Mouse (Mus musculus): ENCODE measurements around the gene Rtl4. TPM values are rescaled to one million over a fixed set of nuclear protein-coding genes. Genes with fewer than 3 reads are reported as not detected.

Gene Rtl4
- 0.37 and 0.60 TPM in 2 replicates for polyA plus RNA-seq (2015; fragmentation: Nextera tagmentation; extraction: Ambion mirVana)

DNA sequence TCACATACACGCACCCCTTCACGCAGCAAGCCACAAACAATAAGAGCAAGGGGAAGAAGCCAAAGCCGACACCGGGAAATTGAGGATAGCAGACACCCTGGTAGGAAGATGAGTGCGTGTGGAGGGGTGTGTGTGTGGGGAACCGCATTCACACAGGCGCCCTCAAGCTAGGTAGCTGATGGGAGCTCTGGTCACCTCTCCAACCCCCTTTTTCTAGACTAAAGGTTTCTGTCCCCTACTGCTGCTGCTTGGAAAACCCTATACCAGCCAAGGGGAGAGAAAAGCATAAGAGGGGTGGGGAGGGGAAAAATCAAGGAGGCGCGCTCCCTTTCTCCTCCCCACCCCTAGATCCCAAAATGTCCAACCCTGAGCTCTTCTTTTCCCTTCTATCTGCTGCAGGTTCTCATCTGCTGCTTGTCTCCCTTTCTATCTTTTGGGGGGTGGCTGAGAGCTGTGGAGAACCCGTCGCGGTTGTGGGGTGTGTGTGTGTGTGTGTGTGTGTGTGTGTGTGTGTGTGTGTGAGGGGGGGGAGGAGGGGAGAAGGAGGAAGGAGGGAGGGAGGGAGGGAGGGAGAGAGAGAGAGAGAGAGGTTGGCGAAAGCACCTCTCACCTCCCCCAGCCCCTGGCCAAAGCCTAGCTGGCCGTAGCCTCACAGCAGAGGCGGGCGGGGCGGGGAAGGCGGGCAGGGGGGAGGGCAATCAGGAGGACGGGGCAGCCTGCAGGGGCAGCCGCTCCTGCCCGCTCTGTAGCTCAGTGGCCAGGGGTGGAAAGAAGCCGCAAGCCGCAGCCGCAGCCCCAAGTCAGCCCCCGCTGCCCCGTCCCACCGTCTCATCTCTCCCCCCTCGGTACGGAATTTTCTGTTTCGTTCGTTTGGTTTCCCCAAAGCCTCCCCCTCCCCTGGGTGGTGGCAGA is at the start of gene Rtl4:
Gene Rtl4 (plus strand): TSS at position 701 of the 912 bp plus-strand sequence.
- Histone ChIP-seq H3K9ac (0 out of 2 replicates have a peak within 1 kb of the TSS, but pooled peaks have one; percentile 13), H3K27me3 (replicated peaks) (peaks cover 7% of the 10 kb centered on the region; the same call in 1 of the 2 replicates), H3K4me3 (replicated peaks) (peak within 1 kb of the TSS; percentile 38), H3K4me1 (replicated peaks) (no peaks in the 10 kb centered on the region), H3K4me2 (replicated peaks) (peak within 1 kb of the TSS; percentile 68), H3K27ac (no peak within 1 kb of the TSS), H3K36me3 (no peaks in the 10 kb centered on the region), H3K9me3 (no peaks in the 10 kb centered on the region)
- 19% methylated on average over 24 of the region's 31 CpGs for WGBS
- ATAC-seq, result peak; percentile 68

DNA sequence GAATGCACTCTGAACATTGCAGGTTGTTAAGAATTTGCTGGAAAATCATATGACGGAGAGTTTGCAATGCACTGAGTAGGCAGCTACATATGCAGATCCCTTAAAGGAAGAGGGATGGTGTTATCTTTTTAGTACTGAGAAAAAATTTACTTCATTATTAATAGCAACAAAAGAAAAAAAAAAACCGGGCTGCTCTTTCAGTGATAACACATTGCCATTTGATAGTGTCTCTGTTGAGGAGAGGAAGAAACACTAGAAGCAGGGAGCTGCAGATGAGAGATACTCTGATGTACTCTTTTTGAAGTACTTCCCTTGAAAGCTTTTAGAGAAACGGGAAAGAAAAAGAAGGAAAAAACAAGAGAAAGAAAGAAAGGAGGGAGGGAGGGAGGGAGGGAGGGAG is 44.0 kb upstream of the Rtl4 start:
- ATAC-seq, result no peak
- Histone ChIP-seq H3K4me2 (replicated peaks) (no peak overlapping the region), H3K9ac (no peak overlapping the region), H3K4me1 (replicated peaks) (no peaks in the 10 kb centered on the region), H3K27ac (no peak overlapping the region), H3K36me3 (no peaks in the 10 kb centered on the region), H3K9me3 (no peaks in the 10 kb centered on the region), H3K27me3 (replicated peaks) (no peaks in the 10 kb centered on the region), H3K4me3 (replicated peaks) (no peak overlapping the region)
- WGBS, result 62% methylated on average over 3 of the region's 3 CpGs

DNA sequence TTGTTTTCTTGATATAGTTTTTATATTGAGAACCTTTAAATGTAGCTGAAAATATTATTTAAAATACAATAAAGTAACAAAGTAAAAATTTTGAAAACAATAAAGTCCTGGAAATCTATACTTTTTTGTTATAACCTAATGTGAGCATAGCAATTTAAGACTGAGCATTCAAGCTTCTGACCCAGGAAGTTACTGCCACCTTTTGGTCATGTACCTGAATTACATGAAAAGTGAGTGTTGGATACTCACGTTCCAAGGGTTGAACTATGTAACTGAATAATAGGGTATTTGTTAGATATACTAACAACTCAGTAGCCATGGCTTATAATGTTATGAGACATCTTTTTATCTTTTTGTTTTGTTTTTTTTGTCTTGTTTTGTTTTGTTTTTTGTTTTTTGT is 43.3 kb upstream of the Rtl4 start:
- no peaks in the 10 kb centered on the region for H3K27me3 ChIP-seq (replicated peaks)
- WGBS, result 53% methylated on average over 1 of the region's 1 CpGs
- H3K27ac ChIP-seq, result no peak overlapping the region
- no peak overlapping the region for H3K4me3 ChIP-seq (replicated peaks)
- H3K36me3 ChIP-seq, result no peaks in the 10 kb centered on the region
- no peak overlapping the region for H3K4me2 ChIP-seq (replicated peaks)
- no peak for ATAC-seq
- no peaks in the 10 kb centered on the region for H3K4me1 ChIP-seq (replicated peaks)
- no peaks in the 10 kb centered on the region for H3K9me3 ChIP-seq
- no peak overlapping the region for H3K9ac ChIP-seq

DNA sequence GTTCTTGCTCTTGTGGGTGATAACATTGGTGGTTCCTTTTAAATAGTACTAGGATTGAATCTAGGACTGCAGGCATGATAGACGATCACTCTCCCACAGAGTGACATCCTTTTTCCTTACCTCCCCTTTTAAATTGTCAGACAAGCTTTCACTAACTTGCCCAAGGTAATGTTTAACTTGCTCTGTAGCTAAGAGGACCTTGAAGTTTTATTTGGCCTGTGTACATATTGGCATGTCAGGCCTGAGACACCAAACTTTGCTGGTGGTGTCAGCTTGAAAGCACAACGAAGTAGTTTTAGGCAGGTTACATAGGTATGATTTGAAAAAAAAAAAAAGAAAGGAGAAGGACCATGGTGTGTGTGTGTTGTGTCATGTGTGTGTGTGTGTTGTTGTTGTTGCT is 36.5 kb upstream of the Rtl4 start:
- H3K9ac ChIP-seq, result no peak overlapping the region
- no peaks in the 10 kb centered on the region for H3K27me3 ChIP-seq (replicated peaks)
- WGBS, result 63% methylated on average over 2 of the region's 2 CpGs
- ATAC-seq, result no peak
- H3K4me2 ChIP-seq (replicated peaks), result no peak overlapping the region
- H3K4me3 ChIP-seq (replicated peaks), result no peak overlapping the region
- H3K4me1 ChIP-seq (replicated peaks), result no peaks in the 10 kb centered on the region
- H3K36me3 ChIP-seq, result no peaks in the 10 kb centered on the region
- H3K9me3 ChIP-seq, result no peaks in the 10 kb centered on the region
- H3K27ac ChIP-seq, result no peak overlapping the region

DNA sequence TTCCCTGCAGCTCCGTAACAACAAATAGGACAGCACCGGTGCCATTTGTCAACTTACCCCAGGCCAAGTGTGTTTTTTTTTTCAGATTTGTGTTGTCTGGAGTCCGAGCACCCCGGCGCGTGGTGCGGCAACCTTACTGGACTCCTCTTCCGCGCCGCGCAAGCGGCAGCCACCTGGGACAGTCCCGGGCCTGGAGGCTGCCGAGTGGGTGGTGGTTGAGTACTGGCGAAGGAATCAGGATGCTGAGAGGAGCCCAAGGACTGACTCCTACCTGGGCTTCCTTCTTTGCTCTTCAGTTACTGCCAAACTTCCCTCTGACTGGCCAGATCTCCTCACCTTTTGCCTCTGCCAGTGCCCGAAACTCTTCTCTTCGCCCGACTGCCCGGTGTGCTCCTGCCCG is 965 bp upstream of the Rtl4 start:
- H3K36me3 ChIP-seq, result no peaks in the 10 kb centered on the region
- H3K9me3 ChIP-seq, result no peaks in the 10 kb centered on the region
- no peak overlapping the region for H3K27ac ChIP-seq
- peaks cover 7% of the 10 kb centered on the region; the same call in 1 of the 2 replicates for H3K27me3 ChIP-seq (replicated peaks)
- H3K9ac ChIP-seq, result no peak overlapping the region
- 28% methylated on average over 20 of the region's 20 CpGs for WGBS
- peak overlapping the region; percentile 38 for H3K4me3 ChIP-seq (replicated peaks)
- no peak for ATAC-seq
- H3K4me1 ChIP-seq (replicated peaks), result no peaks in the 10 kb centered on the region
- peak overlapping the region; percentile 68 for H3K4me2 ChIP-seq (replicated peaks)

DNA sequence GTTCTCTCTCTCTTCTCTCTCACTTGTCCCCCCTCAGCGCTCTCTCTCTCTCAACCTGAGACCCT is 733 bp upstream of the Rtl4 start, which contains the start of gene Trpc5:
Gene Trpc5 (minus strand): TSS at position 39 of the 65 bp plus-strand sequence.
- peaks cover 7% of the 10 kb centered on the region; the same call in 1 of the 2 replicates for H3K27me3 ChIP-seq (replicated peaks)
- H3K4me1 ChIP-seq (replicated peaks), result no peaks in the 10 kb centered on the region
- H3K36me3 ChIP-seq, result no peaks in the 10 kb centered on the region
- no peaks in the 10 kb centered on the region for H3K9me3 ChIP-seq
- ATAC-seq, result no peak
- peak within 1 kb of the TSS; percentile 38 for H3K4me3 ChIP-seq (replicated peaks)
- 0 out of 2 replicates have a peak within 1 kb of the TSS, but pooled peaks have one; percentile 13 for H3K9ac ChIP-seq
- H3K4me2 ChIP-seq (replicated peaks), result peak within 1 kb of the TSS; percentile 68
- 0% methylated on average over 1 of the region's 1 CpGs for WGBS
- no peak within 1 kb of the TSS for H3K27ac ChIP-seq

DNA sequence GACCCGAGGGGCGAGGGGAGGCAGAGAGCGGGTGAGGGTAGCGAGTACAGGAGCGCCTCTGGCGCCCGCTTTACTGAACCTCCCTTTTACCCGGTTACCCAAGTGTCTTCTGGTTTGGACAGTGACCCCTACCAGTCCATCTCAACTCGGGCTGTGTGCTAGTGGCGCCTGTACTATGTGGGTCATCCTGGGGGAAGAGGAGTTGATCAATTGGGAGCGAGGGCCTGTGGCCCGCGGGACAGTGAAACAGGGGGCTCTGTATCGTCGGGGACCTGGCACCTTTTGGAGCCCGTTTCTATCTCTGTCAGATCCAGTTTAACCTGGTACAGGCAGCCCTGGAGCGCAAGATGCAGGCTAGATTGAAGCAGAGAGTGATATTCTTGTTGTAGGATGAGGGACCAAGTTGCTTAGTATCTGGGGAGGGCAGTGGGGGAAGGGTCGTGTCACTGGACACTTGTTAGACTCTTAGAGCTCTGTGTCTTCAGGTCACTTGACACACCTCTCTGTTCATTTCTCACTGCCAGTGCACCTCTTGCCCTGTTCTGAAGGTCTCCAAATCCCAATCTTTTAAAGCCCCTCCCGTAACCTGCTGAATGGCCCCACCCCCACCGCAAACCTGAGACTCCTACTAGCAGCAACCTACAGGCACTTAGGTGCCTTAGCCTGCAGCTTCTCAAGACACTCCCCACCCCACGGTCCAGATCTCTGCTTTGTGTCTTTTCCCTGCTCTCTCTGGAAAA is 582 bp downstream of the Rtl4 start:
- ATAC-seq, result peak; percentile 66
- peak overlapping the region; percentile 68 for H3K4me2 ChIP-seq (replicated peaks)
- H3K27me3 ChIP-seq (replicated peaks), result peaks cover 7% of the 10 kb centered on the region; the same call in 1 of the 2 replicates
- H3K36me3 ChIP-seq, result no peaks in the 10 kb centered on the region
- 0 out of 2 replicates have a peak overlapping the region, but pooled peaks have one; percentile 13 for H3K9ac ChIP-seq
- no peaks in the 10 kb centered on the region for H3K4me1 ChIP-seq (replicated peaks)
- 19% methylated on average over 20 of the region's 21 CpGs for WGBS
- H3K4me3 ChIP-seq (replicated peaks), result peak overlapping the region; percentile 38
- H3K27ac ChIP-seq, result no peak overlapping the region
- no peaks in the 10 kb centered on the region for H3K9me3 ChIP-seq

DNA sequence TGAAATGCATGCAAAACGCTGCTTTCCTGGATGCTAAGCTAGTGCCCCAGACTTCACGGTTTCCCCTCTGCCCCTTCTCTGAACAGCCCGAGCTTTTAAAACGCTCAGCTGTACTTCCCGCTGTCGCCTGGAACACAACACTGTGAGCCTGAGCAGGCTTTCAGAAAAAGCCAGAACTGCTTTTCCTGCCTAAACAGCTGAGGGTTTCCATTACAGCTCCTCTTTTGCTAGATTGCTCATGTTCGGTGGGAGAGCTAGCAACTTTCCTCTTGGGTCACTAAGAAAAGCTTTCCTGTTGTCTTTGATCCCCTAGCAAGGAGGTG is 1.1 kb downstream of the Rtl4 start:
- Histone ChIP-seq H3K4me1 (replicated peaks) (no peaks in the 10 kb centered on the region), H3K9me3 (no peaks in the 10 kb centered on the region), H3K9ac (no peak overlapping the region), H3K36me3 (no peaks in the 10 kb centered on the region), H3K27me3 (replicated peaks) (peaks cover 7% of the 10 kb centered on the region; the same call in 1 of the 2 replicates), H3K4me3 (replicated peaks) (no peak overlapping the region), H3K27ac (no peak overlapping the region), H3K4me2 (replicated peaks) (peak overlapping the region; percentile 68)
- ATAC-seq, result peak; percentile 25; the same call in 1 of the 2 replicates
- WGBS, result 22% methylated on average over 7 of the region's 7 CpGs

DNA sequence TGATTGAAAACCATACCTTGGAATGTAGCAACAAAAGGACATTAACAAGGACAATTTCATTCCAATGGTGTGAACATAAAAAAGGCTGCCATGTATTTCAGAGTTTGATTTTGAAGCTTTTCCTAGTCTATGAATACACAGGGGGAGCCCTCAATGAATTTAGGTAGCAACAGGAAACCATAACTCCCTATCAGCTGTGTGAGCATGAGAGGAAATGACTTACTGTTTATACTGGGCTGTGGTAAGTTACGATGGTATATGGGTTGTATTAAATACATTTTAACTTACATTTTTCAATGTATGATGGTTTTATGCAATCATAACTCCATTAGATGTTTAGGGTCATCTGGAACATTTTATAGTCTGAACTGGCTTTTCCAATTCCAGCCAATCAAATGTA is 27.6 kb downstream of the Rtl4 start:
- ATAC-seq, result no peak
- no peak overlapping the region for H3K27ac ChIP-seq
- H3K4me1 ChIP-seq (replicated peaks), result no peaks in the 10 kb centered on the region
- no peak overlapping the region for H3K4me2 ChIP-seq (replicated peaks)
- H3K27me3 ChIP-seq (replicated peaks), result no peaks in the 10 kb centered on the region
- no peaks in the 10 kb centered on the region for H3K9me3 ChIP-seq
- H3K36me3 ChIP-seq, result no peaks in the 10 kb centered on the region
- no peak overlapping the region for H3K4me3 ChIP-seq (replicated peaks)
- H3K9ac ChIP-seq, result no peak overlapping the region
- WGBS, result 55% methylated on average over 1 of the region's 1 CpGs

DNA sequence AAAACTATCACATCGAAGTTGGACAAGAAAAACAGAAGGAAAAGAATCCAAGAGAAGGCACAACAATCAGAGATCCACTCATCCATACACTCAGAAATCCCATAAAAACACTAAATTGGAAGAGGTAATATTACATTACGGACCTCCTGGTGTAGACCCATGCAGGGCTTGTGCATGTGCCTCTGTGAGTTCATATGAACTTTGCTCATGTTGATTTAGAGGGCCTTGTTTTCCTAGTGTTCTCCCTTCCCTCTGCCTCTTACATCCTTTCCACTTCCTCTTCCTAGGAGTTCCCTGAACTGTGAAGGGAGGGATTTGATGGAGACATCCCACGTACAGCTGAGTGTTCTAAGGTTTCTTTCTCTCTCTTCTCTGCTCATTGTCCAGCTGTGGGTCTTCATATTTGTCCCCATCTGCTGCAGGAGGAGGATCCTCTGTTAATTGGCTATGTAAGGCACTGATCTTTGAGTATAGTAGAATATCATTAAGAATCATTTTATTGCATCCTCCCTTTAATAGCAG is 58.9 kb downstream of the Rtl4 start:
- Histone ChIP-seq H3K4me3 (replicated peaks) (no peak overlapping the region), H3K4me2 (replicated peaks) (no peak overlapping the region), H3K27ac (no peak overlapping the region), H3K4me1 (replicated peaks) (no peaks in the 10 kb centered on the region), H3K9ac (no peak overlapping the region), H3K36me3 (no peaks in the 10 kb centered on the region), H3K27me3 (replicated peaks) (no peaks in the 10 kb centered on the region), H3K9me3 (no peaks in the 10 kb centered on the region)
- ATAC-seq, result no peak
- 73% methylated on average over 3 of the region's 3 CpGs for WGBS

DNA sequence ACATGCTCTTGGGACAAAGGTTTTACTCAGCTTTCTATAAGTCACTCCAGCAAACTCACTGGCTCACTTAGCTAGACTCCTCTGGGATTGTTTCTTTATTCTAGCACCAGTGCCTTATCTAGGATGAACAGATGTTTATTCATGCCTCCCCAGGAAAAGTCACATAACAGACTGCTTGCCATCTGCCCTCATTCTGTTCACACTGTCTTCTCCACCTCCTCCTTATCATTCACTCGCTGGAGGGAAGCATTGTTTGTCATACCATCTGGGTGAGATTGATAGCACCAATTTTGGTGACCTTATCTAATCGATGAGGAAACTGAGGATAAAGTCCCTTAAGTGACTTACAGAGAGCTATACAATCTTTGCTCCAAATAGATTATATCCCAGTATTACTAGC is 298.3 kb downstream of the Rtl4 start:
- 51% methylated on average over 2 of the region's 2 CpGs for WGBS
- no peaks in the 10 kb centered on the region for H3K9me3 ChIP-seq
- no peak overlapping the region for H3K4me2 ChIP-seq (replicated peaks)
- H3K27me3 ChIP-seq (replicated peaks), result no peaks in the 10 kb centered on the region
- no peaks in the 10 kb centered on the region for H3K36me3 ChIP-seq
- H3K4me3 ChIP-seq (replicated peaks), result no peak overlapping the region
- H3K9ac ChIP-seq, result no peak overlapping the region
- no peak overlapping the region for H3K27ac ChIP-seq
- no peak for ATAC-seq
- H3K4me1 ChIP-seq (replicated peaks), result no peaks in the 10 kb centered on the region

DNA sequence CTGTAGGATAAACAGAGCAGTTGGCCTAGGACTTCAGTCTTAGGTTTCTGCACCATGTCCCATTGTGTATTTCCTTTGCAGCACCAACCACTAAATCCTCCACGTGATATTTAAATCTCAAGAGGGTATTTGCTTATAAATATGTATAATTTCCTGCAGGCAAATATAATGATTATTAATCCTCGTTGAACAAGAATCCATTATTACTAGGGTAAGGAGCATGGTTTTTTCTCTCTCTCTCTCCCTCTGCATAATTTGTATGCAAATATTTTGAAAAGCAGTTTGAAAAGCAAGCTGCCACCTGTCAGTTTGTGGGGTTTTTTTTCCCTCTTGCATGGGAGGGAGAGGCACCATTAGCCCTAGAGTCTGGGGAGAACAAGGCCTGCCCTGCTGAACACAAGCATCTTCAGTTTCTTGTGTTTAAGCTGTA is 376.8 kb downstream of the Rtl4 start:
- H3K36me3 ChIP-seq, result no peaks in the 10 kb centered on the region
- H3K9ac ChIP-seq, result no peak overlapping the region
- ATAC-seq, result no peak
- H3K27ac ChIP-seq, result no peak overlapping the region
- no peaks in the 10 kb centered on the region for H3K27me3 ChIP-seq (replicated peaks)
- no peak overlapping the region for H3K4me2 ChIP-seq (replicated peaks)
- no peaks in the 10 kb centered on the region for H3K9me3 ChIP-seq
- H3K4me3 ChIP-seq (replicated peaks), result no peak overlapping the region
- 69% methylated on average over 2 of the region's 2 CpGs for WGBS
- H3K4me1 ChIP-seq (replicated peaks), result no peaks in the 10 kb centered on the region
